Mouse (Mus musculus) hindbrain, embryonic 11.5 days (tissue): ENCODE results near the gene Def8. TPM values are rescaled to one million over a fixed set of nuclear protein-coding genes. Genes with fewer than 3 reads are reported as not detected.
"Not testable (repeated sequence)": the region's sequence is repeated elsewhere in the genome, so short reads cannot be mapped to it uniquely, and the experiment has no call there.

ENCODE experiments used
- ATAC-seq: fragments of 200-750 bp; cut with Nextera tagmentation; 2 replicates; pipeline ENCODE4 v1.8.0; 2017; ENCODE audit warnings: mild to moderate bottlenecking, moderate TSS enrichment, moderate library complexity; ENCODE audit not compliant: low FRiP score
- DNase-seq: peaks from one replicate; pipeline ENCODE4 v3.0.0-alpha.2; 2015; ENCODE audit warnings: low spot score
- H3K27ac ChIP-seq: fragments of 300-500 bp; sonication (generic); 2 replicates; pipeline ENCODE4 v1.5.1; 2014; ENCODE audit warnings: mild to moderate bottlenecking, low read depth, low read length
- H3K27me3 ChIP-seq: fragments of 300-500 bp; sonication (generic); 2 replicates; pipeline ENCODE4 v1.6.1; 2014; ENCODE audit warnings: mild to moderate bottlenecking, low read length, moderate library complexity, mixed read lengths; ENCODE audit not compliant: control insufficient read depth, insufficient read depth
- H3K36me3 ChIP-seq: fragments of 300-500 bp; sonication (generic); 2 replicates; pipeline ENCODE4 v1.6.1; 2014; ENCODE audit warnings: mild to moderate bottlenecking, low read length, moderate library complexity, mixed read lengths; ENCODE audit not compliant: control insufficient read depth, insufficient read depth
- H3K4me1 ChIP-seq: fragments of 300-500 bp; sonication (generic); replicated peaks from 2 replicates; pipeline ENCODE4 v1.6.1; 2014; ENCODE audit warnings: low read length, mixed read lengths; ENCODE audit not compliant: control insufficient read depth, insufficient read depth
- H3K4me2 ChIP-seq: fragments of 300-500 bp; sonication (generic); replicated peaks from 2 replicates; pipeline ENCODE4 v1.6.1; 2014; ENCODE audit warnings: mild to moderate bottlenecking, low read depth, low read length
- H3K4me3 ChIP-seq: fragments of 300-500 bp; sonication (generic); 2 replicates; pipeline ENCODE4 v1.5.1; 2014; ENCODE audit warnings: low read depth, low read length
- H3K9ac ChIP-seq: fragments of 300-500 bp; sonication (generic); 2 replicates; pipeline ENCODE4 v1.6.1; 2014; ENCODE audit warnings: low read depth, low read length
- H3K9me3 ChIP-seq: fragments of 300-500 bp; sonication (generic); 2 replicates; pipeline ENCODE4 v1.6.1; 2016; ENCODE audit warnings: low read length; ENCODE audit not compliant: control insufficient read depth
- WGBS: fragments of 180-500 bp; shearing (Covaris S2); extraction: QIAGEN DNeasy Blood & Tissue Kit; methylation state at CpG from one replicate; pipeline ENCODE4 v1.1.7; 2014; 5-methylcytosine and 5-hydroxymethylcytosine counted together
- polyA plus RNA-seq: library from polyadenylated mRNA; unstranded; fragments of >200 nt; fragmentation: Nextera tagmentation; extraction: Ambion mirVana; gene quantifications from 2 replicates; pipeline ENCODE4 v1.2.1, GENCODE M21; 2014

The Def8 gene
- polyA plus RNA-seq, 1 experiment from 2014 or later = 32.5 TPM

DNA sequence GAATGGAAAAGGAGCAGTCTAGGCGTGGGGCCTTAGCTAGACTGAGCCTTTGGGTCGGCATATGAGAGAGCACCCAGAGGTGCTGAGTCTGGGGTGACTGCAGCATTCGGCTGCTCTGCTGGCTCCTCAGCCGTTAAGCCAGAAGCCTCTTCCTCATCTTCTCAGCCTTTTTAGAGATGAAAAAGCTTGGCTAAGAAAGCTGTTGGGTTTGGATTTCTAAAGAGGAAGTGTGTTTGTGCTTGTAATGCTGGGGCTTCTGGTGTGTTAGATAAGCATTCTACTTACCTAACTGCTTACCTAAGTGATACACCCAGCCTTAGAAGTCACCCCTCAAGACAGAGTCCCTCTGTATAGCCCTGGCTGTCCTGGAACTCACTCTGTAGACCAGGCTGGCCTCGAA lies 27.5 kb downstream of the Def8 start:
- ATAC-seq (no peak), DNase-seq (no peak)
- Histone ChIP-seq H3K4me3 (no peak overlapping the region), H3K9ac (no peak overlapping the region), H3K4me1 (no peaks in the 10 kb centered on the region), H3K9me3 (no peaks in the 10 kb centered on the region), H3K27me3 (no peaks in the 10 kb centered on the region), H3K4me2 (no peak overlapping the region), H3K36me3 (peaks cover 2% of the 10 kb centered on the region; the same call in 1 of the 2 replicates), H3K27ac (no peak overlapping the region)
- WGBS = 89% methylated on average over 5 of the region's 5 CpGs

GRCm38 (mm10) chr8:123451747-123452146 lies 28.4 kb downstream of the Def8 start:
- not testable (repeated sequence) for H3K4me1 ChIP-seq, H3K27ac ChIP-seq, H3K9ac ChIP-seq, H3K27me3 ChIP-seq, H3K36me3 ChIP-seq, H3K4me2 ChIP-seq, ATAC-seq, H3K4me3 ChIP-seq, DNase-seq, H3K9me3 ChIP-seq
- 97% methylated on average over 11 of the region's 12 CpGs for WGBS

DNA sequence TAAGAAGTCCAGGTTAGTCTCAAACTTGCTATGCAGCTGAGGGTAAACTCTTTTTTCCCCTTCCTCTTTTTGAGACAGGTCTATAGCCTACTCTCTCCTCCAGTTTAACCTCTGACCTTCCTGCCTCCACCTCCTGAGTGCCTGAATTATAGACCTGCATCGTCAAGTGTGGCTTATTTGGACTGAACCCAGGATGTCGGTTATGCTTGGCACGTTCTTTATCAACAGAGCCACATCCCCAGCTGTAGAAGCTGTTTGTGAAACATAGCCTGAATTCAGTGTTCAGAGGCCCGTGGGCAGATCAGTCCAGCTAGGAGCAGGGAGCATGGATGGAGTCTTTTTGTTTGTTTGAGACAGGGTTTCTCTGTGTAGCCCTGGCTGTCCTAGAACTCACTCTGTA lies 28.8 kb downstream of the Def8 start:
- Histone ChIP-seq H3K9me3 (no peaks in the 10 kb centered on the region), H3K36me3 (peaks cover 2% of the 10 kb centered on the region; the same call in 1 of the 2 replicates), H3K27ac (no peak overlapping the region), H3K4me2 (no peak overlapping the region), H3K9ac (no peak overlapping the region), H3K27me3 (no peaks in the 10 kb centered on the region), H3K4me3 (no peak overlapping the region), H3K4me1 (no peaks in the 10 kb centered on the region)
- WGBS = 91% methylated on average over 4 of the region's 4 CpGs
- DNase-seq (no peak), ATAC-seq (no peak)

DNA sequence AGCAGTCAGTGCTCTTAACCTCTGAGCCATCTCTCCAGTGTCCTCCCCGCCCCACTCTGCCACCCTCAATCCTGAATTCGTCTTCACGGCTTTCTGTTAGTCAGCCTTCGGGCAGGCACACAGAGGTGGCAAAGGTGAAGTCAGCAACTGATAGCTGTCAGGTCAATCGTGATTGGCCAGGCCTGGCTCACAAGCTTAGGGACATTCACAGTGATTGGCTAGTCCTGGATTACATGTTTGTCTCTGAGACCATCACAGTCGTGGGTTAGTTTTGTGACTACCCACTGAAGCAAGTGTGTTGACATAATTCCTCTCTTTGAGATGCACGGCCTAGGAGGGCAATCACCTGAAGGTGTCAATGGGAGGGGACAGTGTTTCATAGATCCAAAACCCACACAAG lies 30.0 kb downstream of the Def8 start:
- Histone ChIP-seq H3K9me3 (no peaks in the 10 kb centered on the region), H3K4me3 (no peak overlapping the region), H3K4me2 (no peak overlapping the region), H3K27ac (no peak overlapping the region), H3K27me3 (no peaks in the 10 kb centered on the region), H3K36me3 (peaks cover 5% of the 10 kb centered on the region; the same call in 1 of the 2 replicates), H3K4me1 (no peaks in the 10 kb centered on the region), H3K9ac (no peak overlapping the region)
- DNase-seq = no peak
- WGBS = 83% methylated on average over 7 of the region's 7 CpGs
- no peak for ATAC-seq

DNA sequence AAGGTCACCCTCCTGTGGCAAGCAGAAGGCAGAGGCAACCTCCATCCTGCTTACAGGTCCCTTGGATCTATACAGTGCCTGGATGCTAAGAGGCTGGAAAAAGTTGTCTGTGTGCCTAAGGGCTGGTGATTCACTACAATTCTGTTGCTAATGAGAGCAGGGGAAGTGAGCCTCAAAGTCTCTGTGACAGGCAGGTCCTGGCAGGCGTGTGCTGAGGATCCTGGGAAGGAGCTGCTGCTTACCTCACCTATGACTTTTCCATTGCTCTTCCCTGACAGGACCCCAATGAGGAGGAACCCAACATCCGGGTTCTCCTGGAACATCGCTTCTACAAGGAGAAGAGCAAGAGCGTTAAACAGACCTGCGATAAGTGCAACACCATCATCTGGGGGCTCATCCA lies 30.6 kb downstream of the Def8 start:
- no peak overlapping the region for H3K4me3 ChIP-seq
- no peak overlapping the region for H3K27ac ChIP-seq
- H3K36me3 ChIP-seq = peaks cover 7% of the 10 kb centered on the region; the same call in 1 of the 2 replicates
- no peaks in the 10 kb centered on the region for H3K4me1 ChIP-seq
- H3K9ac ChIP-seq = no peak overlapping the region
- H3K4me2 ChIP-seq = no peak overlapping the region
- no peaks in the 10 kb centered on the region for H3K9me3 ChIP-seq
- H3K27me3 ChIP-seq = no peaks in the 10 kb centered on the region
- ATAC-seq (no peak), DNase-seq (no peak)
- WGBS = 82% methylated on average over 5 of the region's 5 CpGs

DNA sequence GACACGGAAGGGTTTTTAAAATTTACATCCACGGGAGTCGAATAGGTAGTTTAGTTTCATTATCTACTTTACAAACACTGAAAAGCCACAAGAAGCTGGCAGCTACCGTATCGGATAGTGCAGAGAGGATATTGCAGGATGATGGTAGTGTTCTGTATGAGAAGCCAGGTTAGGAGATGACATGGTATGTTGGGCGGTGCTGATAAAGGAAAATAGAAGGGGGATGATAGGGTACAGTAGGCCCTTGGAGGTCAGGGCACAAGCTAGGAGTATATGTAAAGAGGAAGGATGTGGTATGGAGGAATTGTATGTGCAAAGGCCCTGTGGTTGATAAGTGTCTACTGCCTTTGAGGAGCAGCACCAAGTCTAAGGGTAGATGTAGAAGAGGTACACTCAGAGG lies 31.2 kb downstream of the Def8 start:
- Histone ChIP-seq H3K27ac (no peak overlapping the region), H3K27me3 (no peaks in the 10 kb centered on the region), H3K4me2 (no peak overlapping the region), H3K4me3 (no peak overlapping the region), H3K9me3 (no peaks in the 10 kb centered on the region), H3K36me3 (peaks cover 7% of the 10 kb centered on the region), H3K4me1 (no peaks in the 10 kb centered on the region), H3K9ac (no peak overlapping the region)
- DNase-seq (no peak), ATAC-seq (no peak)
- WGBS = 93% methylated on average over 6 of the region's 6 CpGs

DNA sequence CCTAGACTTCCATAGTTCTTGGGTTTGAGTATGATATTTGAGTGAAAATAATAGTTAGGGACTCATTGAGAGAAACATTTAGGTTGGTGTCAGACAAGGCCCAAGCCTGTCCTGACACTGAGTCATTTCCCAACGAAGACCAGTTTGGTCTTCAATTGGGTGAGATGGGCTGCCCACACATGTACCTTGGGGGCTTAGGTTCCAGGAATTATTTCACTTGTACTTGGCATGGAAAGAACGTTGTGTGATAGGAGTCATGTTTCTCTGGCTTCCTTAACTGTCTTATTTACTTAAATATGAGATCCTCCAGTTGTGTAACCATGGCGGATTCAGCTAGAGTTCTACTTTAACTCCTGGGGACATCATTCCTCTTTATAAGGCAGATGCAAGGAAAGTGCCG lies 40.3 kb downstream of the Def8 start:
- no peak overlapping the region for H3K4me3 ChIP-seq
- H3K27ac ChIP-seq = no peak overlapping the region
- no peaks in the 10 kb centered on the region for H3K4me1 ChIP-seq
- DNase-seq (no peak), ATAC-seq (no peak)
- WGBS = 89% methylated on average over 4 of the region's 4 CpGs
- no peak overlapping the region for H3K4me2 ChIP-seq
- H3K9ac ChIP-seq = no peak overlapping the region
- H3K36me3 ChIP-seq = peaks cover 3% of the 10 kb centered on the region; the same call in 1 of the 2 replicates
- H3K9me3 ChIP-seq = no peaks in the 10 kb centered on the region
- H3K27me3 ChIP-seq = no peaks in the 10 kb centered on the region

DNA sequence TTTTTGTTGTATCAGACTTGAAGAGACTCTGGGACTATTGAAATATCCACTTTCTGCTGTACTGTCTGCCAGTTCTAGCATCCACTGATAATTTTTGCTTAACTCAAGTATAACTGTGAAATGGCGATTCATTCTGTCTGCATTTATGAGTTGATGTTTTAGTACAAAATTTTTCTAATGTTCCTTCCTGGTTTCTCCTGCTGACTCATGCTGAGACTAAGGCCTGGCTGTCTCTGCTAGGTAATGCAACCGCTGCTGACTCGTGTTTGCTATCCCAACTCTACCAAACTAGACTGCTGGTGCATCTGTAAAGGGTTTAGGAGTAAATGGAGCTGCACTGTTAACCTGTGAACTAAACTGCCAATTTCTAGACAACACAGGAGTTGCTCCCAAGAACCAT lies 44.1 kb downstream of the Def8 start:
- Histone ChIP-seq H3K27me3 (no peaks in the 10 kb centered on the region), H3K9ac (no peak overlapping the region), H3K4me2 (no peak overlapping the region), H3K4me1 (no peaks in the 10 kb centered on the region), H3K4me3 (no peak overlapping the region), H3K9me3 (no peaks in the 10 kb centered on the region), H3K36me3 (no peaks in the 10 kb centered on the region), H3K27ac (no peak overlapping the region)
- ATAC-seq (no peak), DNase-seq (no peak)
- WGBS = 70% methylated on average over 3 of the region's 3 CpGs

- ATAC-seq, H3K9me3 ChIP-seq, H3K36me3 ChIP-seq, H3K4me2 ChIP-seq, H3K27ac ChIP-seq, H3K27me3 ChIP-seq, H3K4me3 ChIP-seq, DNase-seq, H3K4me1 ChIP-seq, H3K9ac ChIP-seq: not testable (repeated sequence)
- 77% methylated on average over 6 of the region's 6 CpGs for WGBS
Measured at GRCm38 (mm10) chr8:123472991-123473390, 49.7 kb downstream of the Def8 start.
